Mouse (Mus musculus) neural tube, embryonic 15.5 days (tissue): Measurements from ENCODE around the gene Rab12. TPM values are rescaled to one million over a fixed set of nuclear protein-coding genes. Genes with fewer than 3 reads are reported as not detected.

ENCODE experiments used
- polyA plus RNA-seq: library from polyadenylated mRNA; unstranded; fragments of >200 nt; fragmentation: Nextera tagmentation; extraction: Ambion mirVana; gene quantifications from 2 replicates; pipeline ENCODE4 v1.2.1, GENCODE M21; 2015

Gene Rab12
- polyA plus RNA-seq, 1 experiment from 2014 or later: 82.6 TPM

Other genes with a start within 250 kb of the Rab12 start
- 26.5 and 27.7 TPM in 2 replicates for gene Mtcl1, start 70.0 kb downstream of the Rab12 start, polyA plus RNA-seq
- gene Themis3, start 74.9 kb upstream of the Rab12 start, polyA plus RNA-seq: 0.14 TPM in 1 of 2 replicates, not detected in the other